Mouse (Mus musculus): Measurements from ENCODE around the gene Ccnyl1. TPM values are rescaled to one million over a fixed set of nuclear protein-coding genes. Genes with fewer than 3 reads are reported as not detected.

Ccnyl1 gene
- polyA plus RNA-seq, 1 experiment from 2014 or later, result 4.1 TPM

- Histone ChIP-seq H3K36me3 (no peaks in the 10 kb centered on the region), H3K4me3 (no peak overlapping the region), H3K9ac (no peak overlapping the region), H3K4me2 (no peak overlapping the region), H3K4me1 (replicated peaks) (no peaks in the 10 kb centered on the region), H3K27me3 (replicated peaks) (no peaks in the 10 kb centered on the region), H3K9me3 (replicated peaks) (no peaks in the 10 kb centered on the region), H3K27ac (ENCODE audit: poor library complexity, severe bottlenecking) (no peak overlapping the region)
- 89% methylated on average over 5 of the region's 5 CpGs for WGBS
- ATAC-seq (ENCODE audit: insufficient number of reproducible peaks, low FRiP score), result no peak
These were observed 16.3 kb upstream of the Ccnyl1 start for GRCm38 (mm10) chr1:64673931-64674330.

- Histone ChIP-seq H3K27me3 (replicated peaks) (no peaks in the 10 kb centered on the region), H3K4me2 (no peak overlapping the region), H3K4me1 (replicated peaks) (no peaks in the 10 kb centered on the region), H3K36me3 (no peaks in the 10 kb centered on the region), H3K27ac (ENCODE audit: poor library complexity, severe bottlenecking) (no peak overlapping the region), H3K9me3 (replicated peaks) (no peaks in the 10 kb centered on the region), H3K9ac (no peak overlapping the region), H3K4me3 (no peak overlapping the region)
- no peak for ATAC-seq (ENCODE audit: insufficient number of reproducible peaks, low FRiP score)
- 67% methylated on average over 6 of the region's 6 CpGs for WGBS
These were observed 14.0 kb upstream of the Ccnyl1 start for GRCm38 (mm10) chr1:64676060-64676839.

DNA sequence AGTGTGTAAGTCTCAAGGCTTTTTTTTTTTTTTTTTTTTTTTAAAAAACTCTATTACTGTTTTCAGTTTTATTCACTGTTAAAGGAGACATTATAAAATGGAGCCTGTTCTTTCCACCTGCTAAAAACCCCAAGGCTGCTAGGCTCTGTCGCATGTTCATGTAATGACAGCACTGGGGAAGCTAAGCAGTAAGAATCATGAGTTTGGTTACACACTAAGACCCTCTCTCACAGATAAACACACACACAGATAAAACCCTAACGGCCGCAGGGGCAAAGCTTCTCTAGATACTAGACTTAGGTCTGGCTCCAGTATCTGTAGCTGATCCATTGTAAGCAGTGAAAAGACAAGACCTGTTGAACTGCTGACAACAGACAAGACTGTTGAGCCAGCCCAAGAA is 8.8 kb upstream of the Ccnyl1 start:
- H3K4me1 ChIP-seq (replicated peaks), result no peaks in the 10 kb centered on the region
- WGBS, result 47% methylated on average over 3 of the region's 3 CpGs
- no peak overlapping the region for H3K27ac ChIP-seq (ENCODE audit: poor library complexity, severe bottlenecking)
- H3K4me3 ChIP-seq, result no peak overlapping the region
- H3K4me2 ChIP-seq, result no peak overlapping the region
- no peaks in the 10 kb centered on the region for H3K36me3 ChIP-seq
- H3K9me3 ChIP-seq (replicated peaks), result no peaks in the 10 kb centered on the region
- no peaks in the 10 kb centered on the region for H3K27me3 ChIP-seq (replicated peaks)
- ATAC-seq (ENCODE audit: insufficient number of reproducible peaks, low FRiP score), result no peak
- H3K9ac ChIP-seq, result no peak overlapping the region

DNA sequence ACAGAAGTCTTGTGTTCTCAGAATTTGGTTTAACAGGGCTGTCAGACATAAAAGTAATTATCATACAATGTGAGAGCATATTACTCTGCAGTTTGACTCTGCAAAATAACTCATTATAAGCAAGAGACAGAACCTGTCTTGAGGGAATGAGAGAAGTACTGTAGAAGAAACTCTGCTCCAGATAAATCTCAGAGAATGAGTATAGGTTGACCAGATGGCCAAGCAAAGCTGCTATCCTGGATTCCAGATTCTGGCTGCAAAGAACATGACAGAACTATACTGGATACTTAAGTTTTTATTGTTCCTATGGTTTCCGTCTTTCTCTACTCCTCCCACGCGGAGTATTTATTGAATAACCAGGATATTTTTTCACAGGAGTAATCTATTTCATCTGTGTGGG is 7.2 kb upstream of the Ccnyl1 start:
- no peak overlapping the region for H3K27ac ChIP-seq (ENCODE audit: poor library complexity, severe bottlenecking)
- whole genome bisulfite sequencing, result 87% methylated on average over 3 of the region's 3 CpGs
- no peaks in the 10 kb centered on the region for H3K27me3 ChIP-seq (replicated peaks)
- H3K4me2 ChIP-seq, result no peak overlapping the region
- H3K9ac ChIP-seq, result no peak overlapping the region
- no peaks in the 10 kb centered on the region for H3K4me1 ChIP-seq (replicated peaks)
- H3K4me3 ChIP-seq, result no peak overlapping the region
- H3K36me3 ChIP-seq, result no peaks in the 10 kb centered on the region
- no peak for ATAC-seq (ENCODE audit: insufficient number of reproducible peaks, low FRiP score)
- H3K9me3 ChIP-seq (replicated peaks), result no peaks in the 10 kb centered on the region

DNA sequence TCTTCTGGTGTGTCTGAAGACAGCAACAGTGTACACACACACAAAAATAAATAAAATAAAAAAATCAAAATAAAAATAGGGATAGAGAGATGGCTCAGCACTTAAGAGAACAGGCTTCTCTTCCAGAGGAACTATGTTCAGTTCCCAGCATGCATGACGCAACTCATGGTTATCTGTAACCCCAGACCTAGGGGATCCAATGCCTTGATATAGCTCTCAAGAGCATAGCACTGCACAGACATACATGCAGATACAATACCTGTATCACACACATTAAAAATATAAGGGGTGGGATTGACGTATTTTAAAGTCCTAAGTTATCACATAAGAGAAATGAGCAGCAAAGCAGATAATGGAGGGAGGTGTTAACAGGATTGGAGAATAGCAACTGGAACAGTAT is 5.8 kb upstream of the Ccnyl1 start:
- no peak overlapping the region for H3K27ac ChIP-seq (ENCODE audit: poor library complexity, severe bottlenecking)
- H3K9ac ChIP-seq, result no peak overlapping the region
- H3K36me3 ChIP-seq, result no peaks in the 10 kb centered on the region
- ATAC-seq (ENCODE audit: insufficient number of reproducible peaks, low FRiP score), result no peak
- H3K27me3 ChIP-seq (replicated peaks), result no peaks in the 10 kb centered on the region
- H3K4me2 ChIP-seq, result no peak overlapping the region
- H3K4me3 ChIP-seq, result no peak overlapping the region
- H3K4me1 ChIP-seq (replicated peaks), result peaks cover 3% of the 10 kb centered on the region
- 85% methylated on average over 2 of the region's 2 CpGs for WGBS
- no peaks in the 10 kb centered on the region for H3K9me3 ChIP-seq (replicated peaks)

DNA sequence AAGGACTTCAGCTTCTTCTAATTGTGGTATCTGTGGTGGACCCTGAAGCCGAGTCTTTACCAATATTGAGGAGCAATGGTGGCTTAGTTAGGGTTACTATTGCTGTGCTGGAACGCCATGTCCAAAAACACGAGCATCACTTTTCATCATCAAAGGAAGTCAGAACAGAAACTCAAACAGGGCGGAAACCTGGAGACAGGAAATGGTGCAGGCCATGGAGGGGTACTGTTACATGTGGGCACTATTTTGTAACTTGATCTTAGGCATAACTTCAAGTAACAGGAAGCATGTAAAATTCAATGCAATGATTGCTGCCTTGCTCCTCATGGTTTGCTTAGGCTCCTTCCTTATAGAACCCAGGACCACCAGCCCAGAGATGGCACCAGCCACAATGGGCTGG is 2.2 kb upstream of the Ccnyl1 start:
- Histone ChIP-seq H3K4me1 (replicated peaks) (peaks cover 15% of the 10 kb centered on the region), H3K4me3 (no peak overlapping the region), H3K36me3 (no peaks in the 10 kb centered on the region), H3K9ac (no peak overlapping the region), H3K27me3 (replicated peaks) (no peaks in the 10 kb centered on the region), H3K4me2 (no peak overlapping the region), H3K27ac (ENCODE audit: poor library complexity, severe bottlenecking) (no peak overlapping the region), H3K9me3 (replicated peaks) (no peaks in the 10 kb centered on the region)
- 89% methylated on average over 4 of the region's 4 CpGs for WGBS
- ATAC-seq (ENCODE audit: insufficient number of reproducible peaks, low FRiP score), result no peak

DNA sequence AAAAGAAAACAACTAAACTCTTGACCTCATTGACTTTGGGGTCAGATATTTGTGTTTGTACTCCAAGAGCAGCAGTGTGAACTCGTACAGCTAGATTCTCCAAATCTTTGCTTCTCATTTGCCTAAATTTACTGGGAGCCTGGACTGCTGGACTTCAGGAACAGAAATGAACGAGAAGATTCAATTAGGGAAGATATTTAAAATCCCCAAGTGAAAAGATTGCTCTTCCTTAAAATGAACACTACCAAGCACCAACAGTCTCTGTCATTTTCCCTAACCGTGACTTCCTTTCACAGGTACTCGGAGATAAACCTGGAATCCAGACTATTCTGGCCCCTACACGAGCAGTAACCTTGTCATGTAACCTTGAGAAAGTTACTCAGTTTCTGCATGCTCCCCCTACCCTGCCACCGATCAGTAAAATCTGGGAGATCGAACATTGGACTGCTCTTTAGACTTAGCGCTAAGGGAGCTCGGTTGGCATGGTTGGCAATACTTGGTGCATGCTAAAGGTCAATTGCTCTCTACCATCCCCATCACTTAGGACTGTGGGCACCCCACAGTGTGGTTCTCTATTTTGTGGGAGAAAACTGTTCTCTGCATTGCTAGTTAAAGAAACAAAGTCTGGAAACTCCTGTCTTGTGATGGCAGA is 568 bp upstream of the Ccnyl1 start:
- 17% methylated on average over 9 of the region's 9 CpGs for WGBS
- H3K27ac ChIP-seq (ENCODE audit: poor library complexity, severe bottlenecking), result peak overlapping the region; percentile 63
- no peaks in the 10 kb centered on the region for H3K27me3 ChIP-seq (replicated peaks)
- peak overlapping the region; percentile 88 for H3K4me3 ChIP-seq
- H3K36me3 ChIP-seq, result no peaks in the 10 kb centered on the region
- H3K9ac ChIP-seq, result peak overlapping the region; percentile 74
- H3K9me3 ChIP-seq (replicated peaks), result no peaks in the 10 kb centered on the region
- no peak for ATAC-seq (ENCODE audit: insufficient number of reproducible peaks, low FRiP score)
- peak overlapping the region; percentile 89 for H3K4me2 ChIP-seq
- H3K4me1 ChIP-seq (replicated peaks), result peaks cover 16% of the 10 kb centered on the region

DNA sequence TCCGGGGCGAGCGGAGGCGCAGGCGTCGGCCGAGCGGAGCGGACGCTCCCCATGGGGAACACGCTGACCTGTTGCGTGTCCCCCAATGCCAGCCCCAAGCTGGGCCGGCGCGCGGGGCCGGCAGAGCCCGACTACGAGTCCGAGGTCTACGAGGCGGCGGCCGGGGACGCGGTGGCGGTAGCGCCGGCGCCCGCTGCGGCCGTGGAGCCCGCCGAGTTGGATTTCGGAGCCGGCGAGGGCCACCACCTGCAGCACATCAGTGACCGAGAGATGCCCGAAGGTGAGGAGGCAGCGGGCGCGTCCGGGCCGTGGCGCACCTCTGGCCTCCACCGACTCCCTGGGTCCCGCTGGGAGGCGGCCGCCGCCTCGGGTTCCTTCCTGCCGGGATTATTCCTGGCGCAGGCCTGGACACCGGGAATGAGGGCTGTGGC is 881 bp downstream of the Ccnyl1 start:
- H3K27me3 ChIP-seq (replicated peaks), result no peaks in the 10 kb centered on the region
- H3K4me2 ChIP-seq, result peak overlapping the region; percentile 90
- H3K9ac ChIP-seq, result peak overlapping the region; percentile 94
- H3K27ac ChIP-seq (ENCODE audit: poor library complexity, severe bottlenecking), result peak overlapping the region; percentile 70
- under 1% methylated on average over 54 of the region's 55 CpGs for WGBS
- ATAC-seq (ENCODE audit: insufficient number of reproducible peaks, low FRiP score), result no peak; the same call in 1 of the 2 replicates
- peak overlapping the region; percentile 88 for H3K4me3 ChIP-seq
- no peaks in the 10 kb centered on the region for H3K36me3 ChIP-seq
- H3K9me3 ChIP-seq (replicated peaks), result no peaks in the 10 kb centered on the region
- H3K4me1 ChIP-seq (replicated peaks), result peaks cover 16% of the 10 kb centered on the region

DNA sequence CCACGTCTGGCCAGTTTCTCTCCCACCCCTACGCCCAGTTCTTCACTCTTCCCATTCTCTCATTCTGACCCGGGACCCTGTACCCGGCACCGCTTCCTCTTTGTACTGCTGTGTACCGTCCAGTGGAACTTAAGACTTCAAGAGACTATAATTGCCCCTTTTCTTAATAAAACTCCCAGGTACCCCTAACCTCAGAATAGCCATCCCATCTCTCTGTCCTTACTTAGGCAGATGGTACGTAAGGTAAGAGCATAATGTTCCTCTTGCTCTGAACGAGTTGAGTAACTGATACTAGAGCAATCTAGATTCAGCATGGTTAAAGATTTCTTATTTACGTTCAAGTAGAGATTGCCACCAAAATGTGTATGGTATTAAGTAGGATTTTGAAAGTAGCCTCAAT is 1.3 kb downstream of the Ccnyl1 start:
- no peaks in the 10 kb centered on the region for H3K27me3 ChIP-seq (replicated peaks)
- peak overlapping the region; percentile 88 for H3K4me3 ChIP-seq
- H3K9ac ChIP-seq, result peak overlapping the region; percentile 94
- peaks cover 16% of the 10 kb centered on the region for H3K4me1 ChIP-seq (replicated peaks)
- 4% methylated on average over 9 of the region's 9 CpGs for WGBS
- no peak for ATAC-seq (ENCODE audit: insufficient number of reproducible peaks, low FRiP score)
- H3K36me3 ChIP-seq, result no peaks in the 10 kb centered on the region
- H3K9me3 ChIP-seq (replicated peaks), result no peaks in the 10 kb centered on the region
- H3K4me2 ChIP-seq, result peak overlapping the region; percentile 90
- H3K27ac ChIP-seq (ENCODE audit: poor library complexity, severe bottlenecking), result peak overlapping the region; percentile 70; the same call in 1 of the 2 replicates

- no peak for ATAC-seq (ENCODE audit: insufficient number of reproducible peaks, low FRiP score)
- H3K27me3 ChIP-seq (replicated peaks), result no peaks in the 10 kb centered on the region
These were observed 4.9 kb downstream of the Ccnyl1 start for GRCm38 (mm10) chr1:64695156-64695555.

GRCm38 (mm10) chr1:64701780-64702179 is 11.5 kb downstream of the Ccnyl1 start:
- no peak overlapping the region for H3K4me3 ChIP-seq
- 53% methylated on average over 3 of the region's 3 CpGs for WGBS
- no peaks in the 10 kb centered on the region for H3K27me3 ChIP-seq (replicated peaks)
- H3K9ac ChIP-seq, result no peak overlapping the region
- ATAC-seq (ENCODE audit: insufficient number of reproducible peaks, low FRiP score), result no peak
- H3K4me2 ChIP-seq, result no peak overlapping the region
- H3K9me3 ChIP-seq (replicated peaks), result no peaks in the 10 kb centered on the region
- no peak overlapping the region for H3K27ac ChIP-seq (ENCODE audit: poor library complexity, severe bottlenecking)
- peaks cover 4% of the 10 kb centered on the region; the same call in 1 of the 2 replicates for H3K4me1 ChIP-seq (replicated peaks)
- H3K36me3 ChIP-seq, result peaks cover 24% of the 10 kb centered on the region

More at GRCm38 (mm10) chr1:64695156-64695555, 4.9 kb downstream of the Ccnyl1 start:
- no peaks in the 10 kb centered on the region for H3K9me3 ChIP-seq (replicated peaks)
- H3K27ac ChIP-seq (ENCODE audit: poor library complexity, severe bottlenecking), result no peak overlapping the region
- H3K9ac ChIP-seq, result no peak overlapping the region
- H3K4me3 ChIP-seq, result no peak overlapping the region
- peaks cover 7% of the 10 kb centered on the region for H3K4me1 ChIP-seq (replicated peaks)
- no peaks in the 10 kb centered on the region for H3K36me3 ChIP-seq
- no peak overlapping the region for H3K4me2 ChIP-seq
- WGBS, result 92% methylated on average over 3 of the region's 3 CpGs

Measured in heart, embryonic 12.5 days (tissue).